Mouse (Mus musculus): ENCODE data around the gene Slitrk6.

- TF ChIP-seq CTCF (IDR thresholded peaks at IDR 0.05; ENCODE audit: control insufficient read depth, insufficient read depth, insufficient read length) (no peak), MYOD1 (IDR thresholded peaks at IDR 0.05; ENCODE audit: control insufficient read depth, insufficient read length, low read depth) (no peak), MYOG (IDR thresholded peaks at IDR 0.05; ENCODE audit: control insufficient read depth, extremely low read depth, insufficient read length) (no peak), FOSL1 (IDR thresholded peaks at IDR 0.05; ENCODE audit: insufficient read depth, low read length, poor library complexity, severe bottlenecking) (no peak), USF1 (IDR thresholded peaks at IDR 0.05; ENCODE audit: low read depth) (no peak)
Observed at GRCm38 (mm10) chr14:110755308-110755650, 330 bp upstream of the Slitrk6 start.
